Mouse (Mus musculus): Measurements from ENCODE around the gene 2310057M21Rik. TPM values are rescaled to one million over a fixed set of nuclear protein-coding genes. Genes with fewer than 3 reads are reported as not detected.

Gene 2310057M21Rik
- polyA plus RNA-seq, 1 experiment from 2014 or later: 34.2 TPM

DNA sequence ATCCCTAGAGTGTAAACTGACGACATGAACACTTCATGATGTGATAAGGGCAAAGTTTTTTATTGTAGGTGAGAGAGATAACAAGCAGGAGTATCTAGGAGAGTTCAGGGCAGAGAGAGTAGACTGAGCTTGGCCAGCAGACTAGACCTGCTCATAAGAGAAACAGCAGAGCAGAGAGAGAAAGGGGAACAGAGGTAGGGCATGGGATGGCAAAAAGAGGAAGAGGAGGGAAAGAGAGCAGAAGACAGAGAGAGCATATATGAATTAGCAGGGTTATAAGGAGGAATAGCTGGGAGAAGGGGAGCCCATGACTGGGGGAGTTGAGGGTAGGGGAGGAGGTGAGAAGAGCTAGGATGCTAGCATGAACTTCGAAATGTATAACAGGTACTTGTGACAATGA is 30.9 kb downstream of the 2310057M21Rik start:
- Histone ChIP-seq H3K27me3 (ENCODE audit: control insufficient read depth, insufficient read depth, low read length) (no peaks in the 10 kb centered on the region), H3K9ac (replicated peaks; ENCODE audit: low read depth, low read length) (no peak overlapping the region), H3K27ac (ENCODE audit: low read depth, low read length) (no peak overlapping the region), H3K36me3 (ENCODE audit: control insufficient read depth, insufficient read depth, low read length) (no peaks in the 10 kb centered on the region), H3K4me3 (ENCODE audit: low read depth, low read length) (no peak overlapping the region), H3K9me3 (ENCODE audit: control insufficient read depth, low read length) (no peaks in the 10 kb centered on the region), H3K4me2 (ENCODE audit: low read depth, low read length) (no peak overlapping the region), H3K4me1 (ENCODE audit: control insufficient read depth, insufficient read depth, low read length) (no peaks in the 10 kb centered on the region)
- WGBS: 85% methylated on average over 2 of the region's 2 CpGs
- no peak for ATAC-seq (ENCODE audit: low read depth)

DNA sequence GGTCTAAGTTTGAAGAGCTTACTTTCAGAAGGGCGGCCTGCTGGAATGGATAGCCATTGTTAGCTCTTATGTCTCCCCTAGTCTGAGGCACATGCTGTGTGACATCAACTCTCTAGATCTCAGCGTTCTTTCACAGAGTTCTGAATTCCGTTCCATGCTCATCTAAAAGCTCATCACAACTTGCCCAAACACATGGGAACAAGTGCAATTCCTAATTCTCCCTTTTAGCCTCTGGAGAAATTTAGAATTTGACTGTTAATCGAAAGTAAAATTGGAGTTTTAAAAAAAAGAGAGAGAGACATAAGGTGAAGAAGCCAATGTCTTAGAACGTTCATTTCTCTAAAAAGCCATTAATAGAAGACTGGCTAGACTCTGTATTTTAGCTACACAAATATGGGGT is 33.1 kb downstream of the 2310057M21Rik start, which contains the start of gene Fam24b:
Gene Fam24b, minus strand, starts transcription at position 101 of the 400 bp plus-strand sequence.
- no peaks in the 10 kb centered on the region for H3K27me3 ChIP-seq (ENCODE audit: control insufficient read depth, insufficient read depth, low read length)
- no peaks in the 10 kb centered on the region for H3K36me3 ChIP-seq (ENCODE audit: control insufficient read depth, insufficient read depth, low read length)
- H3K27ac ChIP-seq (ENCODE audit: low read depth, low read length): no peak within 1 kb of the TSS
- no peak within 1 kb of the TSS for H3K9ac ChIP-seq (replicated peaks; ENCODE audit: low read depth, low read length)
- no peaks in the 10 kb centered on the region for H3K4me1 ChIP-seq (ENCODE audit: control insufficient read depth, insufficient read depth, low read length)
- no peaks in the 10 kb centered on the region for H3K9me3 ChIP-seq (ENCODE audit: control insufficient read depth, low read length)
- H3K4me2 ChIP-seq (ENCODE audit: low read depth, low read length): no peak within 1 kb of the TSS
- WGBS: 96% methylated on average over 5 of the region's 5 CpGs
- no peak for ATAC-seq (ENCODE audit: low read depth)
- no peak within 1 kb of the TSS for H3K4me3 ChIP-seq (ENCODE audit: low read depth, low read length)

DNA sequence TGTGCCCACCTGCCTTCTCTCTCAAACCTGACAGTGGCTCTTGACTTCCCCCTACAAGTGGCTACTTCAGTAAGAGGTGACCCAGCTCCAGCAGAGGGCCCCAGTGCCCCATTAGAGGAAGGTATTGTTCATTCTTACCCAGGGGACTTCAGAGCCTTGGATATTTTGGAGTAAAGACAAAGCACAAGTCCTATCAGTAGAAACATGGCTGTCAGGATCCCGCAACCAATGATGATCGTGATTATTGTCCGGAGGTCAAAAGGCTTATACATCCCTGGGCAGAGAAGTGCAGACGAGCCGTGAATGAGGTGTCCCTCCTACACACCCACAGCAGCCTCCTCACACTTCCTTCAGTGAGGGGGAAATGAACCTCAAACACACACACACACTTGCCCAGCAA is 35.5 kb downstream of the 2310057M21Rik start:
- ATAC-seq (ENCODE audit: low read depth): no peak
- H3K27ac ChIP-seq (ENCODE audit: low read depth, low read length): no peak overlapping the region
- H3K36me3 ChIP-seq (ENCODE audit: control insufficient read depth, insufficient read depth, low read length): no peaks in the 10 kb centered on the region
- no peaks in the 10 kb centered on the region for H3K4me1 ChIP-seq (ENCODE audit: control insufficient read depth, insufficient read depth, low read length)
- no peaks in the 10 kb centered on the region for H3K9me3 ChIP-seq (ENCODE audit: control insufficient read depth, low read length)
- H3K27me3 ChIP-seq (ENCODE audit: control insufficient read depth, insufficient read depth, low read length): no peaks in the 10 kb centered on the region
- H3K4me2 ChIP-seq (ENCODE audit: low read depth, low read length): no peak overlapping the region
- H3K9ac ChIP-seq (replicated peaks; ENCODE audit: low read depth, low read length): no peak overlapping the region
- 96% methylated on average over 5 of the region's 5 CpGs for WGBS
- H3K4me3 ChIP-seq (ENCODE audit: low read depth, low read length): no peak overlapping the region

DNA sequence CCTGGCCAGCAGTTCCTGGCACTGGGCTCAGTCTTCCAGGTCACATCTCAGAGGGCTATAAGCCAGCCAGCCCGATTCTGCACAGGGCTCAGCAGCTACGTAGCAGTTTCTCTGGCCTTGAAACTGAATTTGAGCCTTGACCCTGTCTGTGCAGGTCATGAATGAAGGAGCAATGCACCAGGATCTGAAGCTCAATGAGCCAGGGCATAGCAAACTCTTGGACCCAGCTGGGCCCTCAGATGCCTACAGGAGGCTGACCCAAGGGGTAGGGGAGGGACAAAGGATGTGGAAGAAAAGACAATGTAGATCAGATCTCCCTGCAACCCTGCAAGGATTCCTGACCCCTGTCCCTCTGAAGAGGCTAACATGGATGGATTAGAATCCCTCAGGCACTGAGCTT is 40.4 kb downstream of the 2310057M21Rik start, which contains the start of gene Cuzd1:
Gene Cuzd1, minus strand, starts transcription at position 101 of the 400 bp plus-strand sequence.
- Histone ChIP-seq H3K27me3 (ENCODE audit: control insufficient read depth, insufficient read depth, low read length) (no peaks in the 10 kb centered on the region), H3K36me3 (ENCODE audit: control insufficient read depth, insufficient read depth, low read length) (no peaks in the 10 kb centered on the region), H3K9ac (replicated peaks; ENCODE audit: low read depth, low read length) (no peak within 1 kb of the TSS), H3K4me2 (ENCODE audit: low read depth, low read length) (no peak within 1 kb of the TSS), H3K27ac (ENCODE audit: low read depth, low read length) (no peak within 1 kb of the TSS), H3K4me3 (ENCODE audit: low read depth, low read length) (no peak within 1 kb of the TSS), H3K9me3 (ENCODE audit: control insufficient read depth, low read length) (no peaks in the 10 kb centered on the region), H3K4me1 (ENCODE audit: control insufficient read depth, insufficient read depth, low read length) (no peaks in the 10 kb centered on the region)
- 76% methylated on average over 2 of the region's 2 CpGs for WGBS
- no peak for ATAC-seq (ENCODE audit: low read depth)

DNA sequence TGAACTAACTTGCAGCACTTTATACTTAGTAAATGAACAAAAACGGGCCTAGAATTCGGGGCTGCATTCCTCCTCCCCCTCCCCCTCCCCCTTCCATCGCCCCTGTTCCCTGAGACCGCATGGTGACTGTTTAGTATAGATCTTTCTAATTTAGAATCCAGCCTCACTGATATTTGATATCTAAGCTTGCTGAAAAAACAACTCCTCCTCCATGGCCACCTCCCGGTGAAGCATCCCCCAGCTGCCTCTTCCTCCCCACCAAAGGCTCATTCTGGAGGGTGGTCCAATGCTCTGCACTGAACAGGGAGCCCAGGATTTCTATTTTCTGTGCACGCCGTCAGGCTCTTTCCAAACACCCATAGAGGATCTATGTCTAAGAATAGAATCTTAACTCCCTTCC is 44.2 kb downstream of the 2310057M21Rik start:
- 88% methylated on average over 6 of the region's 7 CpGs for WGBS
- H3K9ac ChIP-seq (replicated peaks; ENCODE audit: low read depth, low read length): no peak overlapping the region
- no peak overlapping the region for H3K4me2 ChIP-seq (ENCODE audit: low read depth, low read length)
- no peak overlapping the region for H3K4me3 ChIP-seq (ENCODE audit: low read depth, low read length)
- H3K27ac ChIP-seq (ENCODE audit: low read depth, low read length): no peak overlapping the region
- H3K36me3 ChIP-seq (ENCODE audit: control insufficient read depth, insufficient read depth, low read length): no peaks in the 10 kb centered on the region
- ATAC-seq (ENCODE audit: low read depth): no peak
- no peaks in the 10 kb centered on the region for H3K9me3 ChIP-seq (ENCODE audit: control insufficient read depth, low read length)
- H3K4me1 ChIP-seq (ENCODE audit: control insufficient read depth, insufficient read depth, low read length): no peaks in the 10 kb centered on the region
- H3K27me3 ChIP-seq (ENCODE audit: control insufficient read depth, insufficient read depth, low read length): no peaks in the 10 kb centered on the region

DNA sequence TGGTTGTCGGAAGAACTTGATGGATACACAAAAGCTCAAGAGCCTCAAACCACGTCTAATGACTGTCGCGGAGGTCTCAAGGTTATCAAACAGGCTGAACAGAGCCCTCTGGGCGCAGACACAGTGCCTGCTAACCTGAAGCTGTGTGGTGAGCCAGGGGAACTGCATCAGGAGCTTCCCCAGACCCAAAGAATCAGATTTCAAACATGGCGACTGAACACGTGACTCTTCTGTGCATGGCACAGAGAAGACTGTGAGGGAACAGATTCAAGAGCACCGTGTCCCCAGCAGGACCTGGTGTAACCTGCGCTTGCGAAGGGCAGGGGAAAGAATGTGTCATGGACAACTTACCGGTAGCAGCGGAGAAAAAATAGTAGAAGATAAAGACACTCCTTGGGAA is 45.0 kb downstream of the 2310057M21Rik start:
- Histone ChIP-seq H3K27me3 (ENCODE audit: control insufficient read depth, insufficient read depth, low read length) (no peaks in the 10 kb centered on the region), H3K27ac (ENCODE audit: low read depth, low read length) (no peak overlapping the region), H3K4me1 (ENCODE audit: control insufficient read depth, insufficient read depth, low read length) (no peaks in the 10 kb centered on the region), H3K9ac (replicated peaks; ENCODE audit: low read depth, low read length) (no peak overlapping the region), H3K36me3 (ENCODE audit: control insufficient read depth, insufficient read depth, low read length) (no peaks in the 10 kb centered on the region), H3K4me2 (ENCODE audit: low read depth, low read length) (no peak overlapping the region), H3K9me3 (ENCODE audit: control insufficient read depth, low read length) (no peaks in the 10 kb centered on the region), H3K4me3 (ENCODE audit: low read depth, low read length) (no peak overlapping the region)
- WGBS: 77% methylated on average over 12 of the region's 12 CpGs
- no peak for ATAC-seq (ENCODE audit: low read depth)

DNA sequence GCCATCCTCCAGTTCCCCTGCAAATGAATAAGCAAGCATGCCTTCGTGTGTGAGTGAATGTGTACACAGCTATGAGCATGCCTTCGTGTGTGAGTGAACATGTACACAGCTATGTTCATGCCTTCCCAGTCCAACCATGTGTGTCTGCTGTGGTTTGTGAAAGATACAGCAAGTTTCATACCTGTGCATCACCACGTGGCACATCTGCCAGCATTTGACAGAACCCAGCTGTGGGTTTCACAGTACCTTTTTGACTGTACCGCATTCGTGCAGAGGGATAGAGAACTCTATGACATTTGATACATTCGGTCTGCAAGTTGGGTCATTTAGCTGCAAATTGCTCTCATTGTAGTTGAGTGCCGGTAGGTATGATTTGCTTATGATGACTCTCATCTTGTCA is 48.1 kb downstream of the 2310057M21Rik start:
- ATAC-seq (ENCODE audit: low read depth): no peak
- Histone ChIP-seq H3K27ac (ENCODE audit: low read depth, low read length) (no peak overlapping the region), H3K4me2 (ENCODE audit: low read depth, low read length) (no peak overlapping the region), H3K4me1 (ENCODE audit: control insufficient read depth, insufficient read depth, low read length) (no peaks in the 10 kb centered on the region), H3K9me3 (ENCODE audit: control insufficient read depth, low read length) (no peaks in the 10 kb centered on the region), H3K36me3 (ENCODE audit: control insufficient read depth, insufficient read depth, low read length) (no peaks in the 10 kb centered on the region), H3K4me3 (ENCODE audit: low read depth, low read length) (no peak overlapping the region), H3K27me3 (ENCODE audit: control insufficient read depth, insufficient read depth, low read length) (no peaks in the 10 kb centered on the region), H3K9ac (replicated peaks; ENCODE audit: low read depth, low read length) (no peak overlapping the region)
- 88% methylated on average over 7 of the region's 7 CpGs for WGBS

DNA sequence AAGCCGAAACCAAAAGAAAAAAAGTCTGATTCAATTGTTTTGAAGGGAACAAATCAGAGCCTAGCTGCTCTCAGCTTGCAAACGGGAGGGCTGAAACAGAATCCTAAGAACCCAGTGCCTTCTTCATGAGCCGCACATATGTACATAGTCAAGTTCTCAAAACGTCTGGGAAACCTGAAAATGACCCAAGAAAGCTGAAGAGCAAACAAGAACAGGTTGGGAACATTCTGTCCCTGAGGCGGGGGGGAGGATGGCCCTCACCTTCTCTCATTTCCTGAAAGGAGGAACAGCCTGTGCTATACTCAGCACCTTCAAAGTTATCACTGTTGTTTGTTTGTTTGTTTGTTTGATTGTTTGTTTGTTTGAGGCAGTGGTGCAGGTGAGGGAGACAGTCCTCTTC is 55.8 kb downstream of the 2310057M21Rik start:
- WGBS: 82% methylated on average over 5 of the region's 5 CpGs
- H3K4me3 ChIP-seq (ENCODE audit: low read depth, low read length): no peak overlapping the region
- no peaks in the 10 kb centered on the region for H3K36me3 ChIP-seq (ENCODE audit: control insufficient read depth, insufficient read depth, low read length)
- H3K27me3 ChIP-seq (ENCODE audit: control insufficient read depth, insufficient read depth, low read length): no peaks in the 10 kb centered on the region
- H3K9ac ChIP-seq (replicated peaks; ENCODE audit: low read depth, low read length): no peak overlapping the region
- no peak overlapping the region for H3K4me2 ChIP-seq (ENCODE audit: low read depth, low read length)
- H3K4me1 ChIP-seq (ENCODE audit: control insufficient read depth, insufficient read depth, low read length): no peaks in the 10 kb centered on the region
- ATAC-seq (ENCODE audit: low read depth): no peak
- no peak overlapping the region for H3K27ac ChIP-seq (ENCODE audit: low read depth, low read length)
- H3K9me3 ChIP-seq (ENCODE audit: control insufficient read depth, low read length): no peaks in the 10 kb centered on the region

DNA sequence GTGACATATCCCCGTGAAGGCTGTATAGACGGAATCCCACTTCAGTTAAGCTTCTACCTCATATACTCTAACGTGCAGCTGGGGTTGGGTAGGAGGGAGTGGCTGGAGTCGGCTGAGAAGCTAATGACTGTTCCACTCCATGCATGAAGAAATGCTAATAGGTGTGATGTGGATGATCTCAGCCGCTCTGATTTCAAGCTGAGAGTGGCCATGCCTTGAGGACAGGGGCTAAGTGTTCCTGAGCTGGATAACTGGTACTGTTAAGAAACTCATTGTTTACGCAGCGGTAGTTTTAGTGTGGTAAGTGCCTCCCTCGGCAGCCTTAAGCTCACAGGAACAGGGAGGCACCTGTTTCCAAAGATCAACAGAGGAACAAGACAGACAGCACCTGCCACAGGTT is 59.2 kb downstream of the 2310057M21Rik start:
- H3K4me3 ChIP-seq (ENCODE audit: low read depth, low read length): no peak overlapping the region
- no peak for ATAC-seq (ENCODE audit: low read depth)
- no peak overlapping the region for H3K27ac ChIP-seq (ENCODE audit: low read depth, low read length)
- WGBS: 76% methylated on average over 8 of the region's 8 CpGs
- H3K4me2 ChIP-seq (ENCODE audit: low read depth, low read length): no peak overlapping the region
- H3K4me1 ChIP-seq (ENCODE audit: control insufficient read depth, insufficient read depth, low read length): no peaks in the 10 kb centered on the region
- H3K9ac ChIP-seq (replicated peaks; ENCODE audit: low read depth, low read length): no peak overlapping the region
- H3K9me3 ChIP-seq (ENCODE audit: control insufficient read depth, low read length): no peaks in the 10 kb centered on the region
- H3K27me3 ChIP-seq (ENCODE audit: control insufficient read depth, insufficient read depth, low read length): no peaks in the 10 kb centered on the region
- no peaks in the 10 kb centered on the region for H3K36me3 ChIP-seq (ENCODE audit: control insufficient read depth, insufficient read depth, low read length)

DNA sequence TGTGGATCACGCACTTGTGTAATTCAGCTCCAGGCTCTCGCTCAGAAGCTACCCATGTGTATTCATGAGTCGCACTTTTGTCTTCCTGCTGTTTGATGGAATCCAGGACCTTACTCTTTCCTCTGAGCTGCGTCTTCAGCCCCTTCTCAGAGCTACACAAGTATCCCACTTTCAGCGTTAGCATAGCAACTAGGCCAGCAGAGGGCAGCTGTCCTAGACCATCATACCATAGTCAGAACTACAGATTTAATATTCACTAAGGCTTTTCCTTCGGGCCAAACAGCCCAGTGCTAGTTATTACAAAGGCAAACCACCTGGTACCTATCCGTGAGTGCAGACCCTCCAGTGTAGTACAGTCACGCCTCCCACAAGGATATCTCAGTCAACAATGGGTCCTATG is 65.4 kb downstream of the 2310057M21Rik start:
- H3K27me3 ChIP-seq (ENCODE audit: control insufficient read depth, insufficient read depth, low read length): no peaks in the 10 kb centered on the region
- H3K4me1 ChIP-seq (ENCODE audit: control insufficient read depth, insufficient read depth, low read length): no peaks in the 10 kb centered on the region
- no peaks in the 10 kb centered on the region for H3K9me3 ChIP-seq (ENCODE audit: control insufficient read depth, low read length)
- no peak for ATAC-seq (ENCODE audit: low read depth)
- no peak overlapping the region for H3K27ac ChIP-seq (ENCODE audit: low read depth, low read length)
- no peaks in the 10 kb centered on the region for H3K36me3 ChIP-seq (ENCODE audit: control insufficient read depth, insufficient read depth, low read length)
- no peak overlapping the region for H3K4me3 ChIP-seq (ENCODE audit: low read depth, low read length)
- H3K9ac ChIP-seq (replicated peaks; ENCODE audit: low read depth, low read length): no peak overlapping the region
- WGBS: 81% methylated on average over 8 of the region's 8 CpGs
- no peak overlapping the region for H3K4me2 ChIP-seq (ENCODE audit: low read depth, low read length)
